Mouse (Mus musculus) kidney, embryonic 16.5 days (tissue): ENCODE measurements around the gene Cept1. TPM values are rescaled to one million over a fixed set of nuclear protein-coding genes. Genes with fewer than 3 reads are reported as not detected.

Experiments used
- ATAC-seq: fragments of 200-750 bp; cut with Nextera tagmentation; 2 replicates; pipeline ENCODE4 v1.8.0; 2017; ENCODE audit warnings: moderate TSS enrichment; ENCODE audit not compliant: low FRiP score, low TSS enrichment
- H3K27ac ChIP-seq: fragments of 300-500 bp; sonication (generic); 2 replicates; pipeline ENCODE4 v1.5.1; 2014; ENCODE audit warnings: low read length
- H3K27me3 ChIP-seq: fragments of 300-500 bp; sonication (generic); 2 replicates; pipeline ENCODE4 v1.6.1; 2014; ENCODE audit warnings: low read length, control low read depth, mixed read lengths; ENCODE audit not compliant: insufficient read depth
- H3K36me3 ChIP-seq: fragments of 300-500 bp; sonication (generic); 2 replicates; pipeline ENCODE4 v1.6.1; 2014; ENCODE audit warnings: low read length, control low read depth, mixed read lengths; ENCODE audit not compliant: insufficient read depth
- H3K4me1 ChIP-seq: fragments of 300-500 bp; sonication (generic); 2 replicates; pipeline ENCODE4 v1.6.1; 2014; ENCODE audit warnings: low read length, control low read depth, mixed read lengths; ENCODE audit not compliant: insufficient read depth
- H3K4me2 ChIP-seq: fragments of 300-500 bp; sonication (generic); replicated peaks from 2 replicates; pipeline ENCODE4 v1.6.1; 2014; ENCODE audit warnings: low read depth, low read length
- H3K4me3 ChIP-seq: fragments of 300-500 bp; sonication (generic); 2 replicates; pipeline ENCODE4 v1.5.1; 2014; ENCODE audit warnings: mild to moderate bottlenecking, low read length
- H3K9ac ChIP-seq: fragments of 300-500 bp; sonication (generic); replicated peaks from 2 replicates; pipeline ENCODE4 v1.6.1; 2014; ENCODE audit warnings: low read length
- H3K9me3 ChIP-seq: fragments of 300-500 bp; sonication (generic); 2 replicates; pipeline ENCODE4 v1.6.1; 2016; ENCODE audit warnings: low read length, control low read depth
- WGBS: fragments of 180-500 bp; shearing (Covaris S2); extraction: QIAGEN DNeasy Blood & Tissue Kit; methylation state at CpG from one replicate; pipeline ENCODE4 v1.1.7; 2014; 5-methylcytosine and 5-hydroxymethylcytosine counted together
- polyA plus RNA-seq: library from polyadenylated mRNA; unstranded; fragments of >200 nt; fragmentation: Nextera tagmentation; extraction: Ambion mirVana; gene quantifications from 2 replicates; pipeline ENCODE4 v1.2.1, GENCODE M21; 2015

Gene Cept1
- polyA plus RNA-seq, 1 experiment from 2014 or later, result 65.1 TPM

DNA sequence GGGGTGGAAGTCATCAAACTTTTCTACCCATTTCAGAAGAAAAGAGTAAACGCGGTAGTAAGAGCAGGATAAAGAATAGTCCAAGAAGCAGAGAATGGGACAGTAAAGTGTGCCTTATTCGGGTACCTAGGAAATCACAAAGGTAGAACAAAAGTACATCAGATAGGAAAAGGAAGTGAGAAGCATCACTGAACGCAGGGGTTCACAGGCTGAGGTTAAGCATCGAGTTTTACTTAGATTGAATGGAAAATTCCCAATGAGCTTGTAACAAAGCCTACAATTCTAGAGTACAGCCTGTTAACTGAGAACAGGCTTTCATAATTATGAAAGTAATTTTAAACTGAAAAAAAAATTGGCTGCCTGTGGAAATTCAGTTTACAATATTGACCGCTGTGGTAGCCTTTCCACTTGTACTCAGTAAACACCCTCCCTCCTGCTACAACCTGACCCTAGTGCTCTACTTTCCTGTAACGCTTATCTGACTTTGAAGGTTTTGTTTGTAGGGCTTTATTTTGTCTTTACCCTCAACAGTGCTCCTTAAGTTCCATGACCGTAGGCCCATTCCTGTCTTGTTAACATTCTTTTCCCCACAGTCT lies 2.8 kb downstream of the Cept1 start:
- Histone ChIP-seq H3K9me3 (no peaks in the 10 kb centered on the region), H3K4me1 (peaks cover 30% of the 10 kb centered on the region), H3K27ac (no peak overlapping the region), H3K9ac (no peak overlapping the region), H3K4me2 (no peak overlapping the region), H3K36me3 (no peaks in the 10 kb centered on the region), H3K27me3 (no peaks in the 10 kb centered on the region), H3K4me3 (no peak overlapping the region)
- WGBS, result 70% methylated on average over 8 of the region's 8 CpGs
- no peak for ATAC-seq

DNA sequence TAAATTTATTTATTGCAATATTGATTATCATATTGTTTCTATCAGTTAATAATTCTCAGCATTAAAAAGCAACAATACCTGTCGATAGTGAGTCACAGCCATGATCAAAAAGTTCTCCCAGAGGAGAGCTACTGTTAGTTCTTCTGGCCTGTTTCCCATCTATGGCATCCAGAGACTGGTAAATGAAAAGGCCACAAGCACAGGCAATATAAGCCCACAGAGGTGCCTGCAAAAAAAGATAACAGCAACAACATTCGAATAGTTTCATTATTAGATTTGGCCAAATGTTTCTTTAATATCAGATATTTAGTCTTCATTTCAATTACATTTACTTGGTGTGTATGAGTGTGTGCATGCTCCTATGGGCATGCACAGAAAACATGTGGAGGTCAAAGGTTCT lies 14.3 kb downstream of the Cept1 start:
- H3K4me3 ChIP-seq, result no peak overlapping the region
- H3K36me3 ChIP-seq, result no peaks in the 10 kb centered on the region
- no peak overlapping the region for H3K9ac ChIP-seq
- no peaks in the 10 kb centered on the region for H3K4me1 ChIP-seq
- WGBS, result 88% methylated on average over 2 of the region's 2 CpGs
- no peaks in the 10 kb centered on the region for H3K27me3 ChIP-seq
- no peaks in the 10 kb centered on the region for H3K9me3 ChIP-seq
- no peak overlapping the region for H3K27ac ChIP-seq
- no peak overlapping the region for H3K4me2 ChIP-seq
- no peak for ATAC-seq

DNA sequence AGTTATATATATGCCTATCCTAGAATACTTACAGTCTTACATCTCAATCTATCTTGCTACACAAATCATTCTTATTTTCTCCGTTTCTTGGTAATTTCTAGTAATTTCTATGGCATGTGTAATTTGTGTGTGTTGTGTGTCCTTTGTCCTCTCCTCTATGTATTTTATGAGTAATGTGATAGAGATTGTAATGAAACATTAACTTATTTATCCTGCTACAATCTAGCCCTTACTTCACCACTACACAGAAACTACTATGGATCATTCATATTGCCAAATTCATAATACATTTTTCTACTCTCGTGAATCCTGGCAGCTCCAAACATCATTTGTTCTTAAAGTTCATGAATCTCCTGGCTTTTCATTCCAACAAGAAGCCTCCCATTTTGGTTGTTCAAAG lies 19.6 kb downstream of the Cept1 start:
- H3K27ac ChIP-seq, result no peak overlapping the region
- ATAC-seq, result no peak
- H3K4me2 ChIP-seq, result no peak overlapping the region
- H3K9ac ChIP-seq, result no peak overlapping the region
- WGBS, result 85% methylated on average over 2 of the region's 2 CpGs
- no peaks in the 10 kb centered on the region for H3K4me1 ChIP-seq
- H3K27me3 ChIP-seq, result no peaks in the 10 kb centered on the region
- no peak overlapping the region for H3K4me3 ChIP-seq
- no peaks in the 10 kb centered on the region for H3K36me3 ChIP-seq
- H3K9me3 ChIP-seq, result no peaks in the 10 kb centered on the region

DNA sequence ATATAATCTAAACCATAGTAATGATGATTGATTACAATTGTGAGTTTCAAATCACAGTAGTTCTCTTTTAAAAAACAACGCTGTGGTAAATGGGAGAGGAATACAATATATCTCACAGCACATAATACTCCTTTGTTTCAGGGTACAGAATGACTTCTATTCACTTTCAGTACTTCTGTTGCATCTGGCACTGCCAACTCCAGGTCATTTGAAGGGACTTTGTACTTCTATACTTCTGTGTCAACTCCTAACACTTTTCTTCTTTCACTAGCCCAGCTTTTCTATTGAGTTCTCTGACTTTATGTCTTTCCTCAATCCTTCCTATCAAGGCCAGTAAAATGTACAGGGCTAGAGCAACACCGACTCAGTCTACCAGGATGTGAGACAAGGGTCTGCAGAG lies 21.2 kb downstream of the Cept1 start:
- Histone ChIP-seq H3K36me3 (no peaks in the 10 kb centered on the region), H3K27ac (no peak overlapping the region), H3K9me3 (no peaks in the 10 kb centered on the region), H3K9ac (no peak overlapping the region), H3K4me1 (no peaks in the 10 kb centered on the region), H3K4me3 (no peak overlapping the region), H3K4me2 (no peak overlapping the region), H3K27me3 (no peaks in the 10 kb centered on the region)
- ATAC-seq, result no peak
- 92% methylated on average over 2 of the region's 2 CpGs for WGBS

DNA sequence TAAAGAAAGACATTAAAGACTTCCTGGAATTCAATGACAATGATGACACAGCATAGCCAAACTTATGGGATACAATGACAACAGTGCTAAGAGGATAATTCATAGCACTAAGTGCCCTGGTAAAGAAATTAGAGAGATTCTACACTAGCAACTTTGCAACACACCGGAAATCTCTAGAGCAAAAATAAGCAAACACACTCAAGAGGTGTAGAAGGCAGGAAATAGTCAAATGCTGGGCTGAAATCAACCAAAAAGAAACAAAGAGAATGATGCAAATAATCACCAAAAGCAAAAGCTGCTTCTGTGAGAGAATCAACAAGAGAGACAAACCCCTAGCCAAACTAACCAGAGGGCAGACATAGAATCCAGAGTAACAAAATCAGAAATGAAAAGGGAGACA lies 24.9 kb downstream of the Cept1 start:
- H3K9ac ChIP-seq, result no peak overlapping the region
- no peaks in the 10 kb centered on the region for H3K4me1 ChIP-seq
- ATAC-seq, result no peak
- 95% methylated on average over 1 of the region's 1 CpGs for WGBS
- no peak overlapping the region for H3K27ac ChIP-seq
- H3K4me2 ChIP-seq, result no peak overlapping the region
- H3K4me3 ChIP-seq, result no peak overlapping the region
- no peaks in the 10 kb centered on the region for H3K36me3 ChIP-seq
- H3K27me3 ChIP-seq, result no peaks in the 10 kb centered on the region
- no peaks in the 10 kb centered on the region for H3K9me3 ChIP-seq

DNA sequence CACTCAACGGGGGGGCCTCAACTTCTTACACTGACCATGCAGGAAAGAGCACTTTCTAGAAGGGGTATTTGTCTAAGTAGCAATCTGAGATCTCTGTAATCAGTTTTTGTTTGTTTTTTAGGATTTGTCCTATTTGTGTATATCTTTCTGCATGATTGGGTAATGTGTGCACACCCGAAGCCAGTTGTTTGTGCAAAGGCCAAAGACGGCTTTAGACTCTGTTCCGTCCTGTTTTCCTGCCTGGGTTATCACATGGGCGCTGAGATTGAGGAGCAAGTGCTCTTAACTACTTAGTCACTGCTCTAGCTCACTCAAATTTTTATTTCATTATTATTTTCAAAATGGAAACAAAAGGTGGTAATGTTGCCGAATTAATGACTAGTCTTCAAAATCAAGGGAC lies 32.6 kb downstream of the Cept1 start:
- Histone ChIP-seq H3K36me3 (no peaks in the 10 kb centered on the region), H3K4me3 (no peak overlapping the region), H3K9me3 (no peaks in the 10 kb centered on the region), H3K4me2 (no peak overlapping the region), H3K27ac (no peak overlapping the region), H3K9ac (no peak overlapping the region), H3K4me1 (no peaks in the 10 kb centered on the region), H3K27me3 (no peaks in the 10 kb centered on the region)
- ATAC-seq, result no peak
- WGBS, result 87% methylated on average over 6 of the region's 6 CpGs

DNA sequence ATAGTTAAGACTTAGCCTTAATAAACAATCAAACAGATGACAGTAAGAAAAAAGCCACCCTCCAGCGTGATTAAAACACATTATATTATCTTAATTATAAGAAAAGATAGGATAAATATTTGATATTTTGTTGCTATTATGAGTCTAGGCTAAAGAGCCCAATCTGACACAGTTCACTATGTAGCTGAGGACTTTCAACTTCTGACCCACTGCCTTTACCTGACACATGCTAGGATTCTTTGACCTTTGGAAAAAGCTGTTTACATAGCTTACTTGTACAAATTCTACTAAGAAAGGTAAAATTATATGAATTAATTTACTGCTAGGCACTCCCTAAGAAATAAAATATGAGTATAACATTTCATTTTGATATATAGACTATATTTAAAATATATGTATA lies 36.9 kb downstream of the Cept1 start:
- Histone ChIP-seq H3K27me3 (no peaks in the 10 kb centered on the region), H3K36me3 (no peaks in the 10 kb centered on the region)
- WGBS, result 87% methylated on average over 1 of the region's 1 CpGs

DNA sequence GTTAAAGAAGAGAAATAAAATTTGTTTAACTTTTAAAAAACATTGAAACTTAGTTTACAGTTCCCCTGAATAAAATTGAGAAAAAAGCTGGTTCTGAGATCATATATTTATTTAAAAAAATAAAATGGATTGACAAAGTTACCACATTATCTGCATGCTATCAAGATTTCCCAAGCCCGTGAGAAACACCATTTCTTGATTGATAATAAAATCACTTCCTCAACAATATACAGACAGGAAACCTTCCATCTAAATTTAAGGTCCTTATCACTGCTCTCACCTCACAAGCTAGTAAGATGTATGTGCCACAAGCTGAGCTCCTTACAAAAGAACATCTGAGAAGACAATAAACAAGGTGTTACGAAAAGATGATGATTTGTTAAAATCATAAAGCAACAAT lies 44.7 kb downstream of the Cept1 start:
- no peaks in the 10 kb centered on the region for H3K4me1 ChIP-seq
- no peak overlapping the region for H3K4me2 ChIP-seq
- no peak for ATAC-seq
- no peak overlapping the region for H3K27ac ChIP-seq
- H3K9me3 ChIP-seq, result no peaks in the 10 kb centered on the region
- H3K9ac ChIP-seq, result no peak overlapping the region
- H3K4me3 ChIP-seq, result no peak overlapping the region
- peaks cover 24% of the 10 kb centered on the region for H3K36me3 ChIP-seq
- H3K27me3 ChIP-seq, result no peaks in the 10 kb centered on the region
- 91% methylated on average over 2 of the region's 2 CpGs for WGBS

More for the DNA sequence above, 36.9 kb downstream of the Cept1 start:
- Histone ChIP-seq H3K9me3 (no peaks in the 10 kb centered on the region), H3K4me2 (no peak overlapping the region), H3K4me1 (no peaks in the 10 kb centered on the region), H3K27ac (no peak overlapping the region), H3K4me3 (no peak overlapping the region), H3K9ac (no peak overlapping the region)
- ATAC-seq, result no peak

DNA sequence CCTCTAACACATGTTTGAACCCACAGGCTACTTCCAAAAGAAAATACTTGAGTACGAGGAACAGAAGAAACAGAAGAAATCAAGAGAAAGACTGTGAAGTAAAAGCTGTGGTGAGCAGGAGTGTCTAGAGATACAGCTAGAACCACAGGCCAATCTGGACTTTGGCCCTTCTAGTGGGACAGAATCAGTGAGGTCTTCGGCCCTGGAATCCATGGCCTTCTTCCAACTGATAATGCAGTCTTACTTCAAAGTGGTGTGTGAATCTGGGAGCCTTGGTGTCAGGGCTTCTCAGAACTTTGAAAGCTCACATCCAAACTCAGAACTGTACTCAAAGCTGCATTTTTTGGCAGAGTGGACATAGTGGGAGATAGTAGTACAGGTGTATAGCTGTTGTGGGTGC lies 47.1 kb downstream of the Cept1 start:
- Histone ChIP-seq H3K27me3 (no peaks in the 10 kb centered on the region), H3K9me3 (no peaks in the 10 kb centered on the region), H3K4me2 (no peak overlapping the region), H3K27ac (no peak overlapping the region), H3K4me3 (no peak overlapping the region), H3K4me1 (0 out of 2 replicates have a peak, but pooled peaks cover 6% of the 10 kb centered on the region), H3K9ac (no peak overlapping the region), H3K36me3 (peaks cover 24% of the 10 kb centered on the region)
- ATAC-seq, result no peak
- WGBS, result 96% methylated on average over 2 of the region's 2 CpGs

DNA sequence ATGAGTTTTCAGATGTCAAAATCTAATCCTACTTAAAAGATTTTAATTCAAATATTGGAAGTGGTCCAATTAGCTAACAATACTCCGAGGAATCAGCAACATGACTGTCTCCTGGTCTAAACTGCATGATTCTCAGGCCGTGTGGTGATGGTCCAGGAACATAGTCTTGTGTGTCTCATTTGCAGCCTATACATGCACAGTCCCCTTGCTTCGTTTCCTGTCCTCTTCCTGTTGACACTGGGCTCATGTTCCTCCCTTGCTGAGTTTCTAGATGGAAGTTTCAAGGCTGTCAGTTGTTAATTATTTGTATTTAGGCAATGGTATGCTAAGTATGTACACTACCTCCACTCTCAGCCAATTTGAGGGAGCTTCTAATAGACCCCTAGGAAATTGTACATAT lies 50.6 kb downstream of the Cept1 start:
- Histone ChIP-seq H3K27ac (no peak overlapping the region), H3K4me3 (no peak overlapping the region), H3K9me3 (no peaks in the 10 kb centered on the region), H3K9ac (no peak overlapping the region), H3K27me3 (no peaks in the 10 kb centered on the region), H3K4me1 (0 out of 2 replicates have a peak, but pooled peaks cover 6% of the 10 kb centered on the region), H3K4me2 (no peak overlapping the region), H3K36me3 (peaks cover 9% of the 10 kb centered on the region)
- WGBS, result 56% methylated on average over 3 of the region's 3 CpGs
- ATAC-seq, result no peak; the same call in 1 of the 2 replicates
